Mouse (Mus musculus) thymus, postnatal 10 days (tissue): Measurements from ENCODE around the gene Rangrf.
"Not testable (repeated sequence)": the region's sequence is repeated elsewhere in the genome, so short reads cannot be mapped to it uniquely, and the experiment has no call there.

Source experiments
- DNase-seq, 2 experiments: peaks; one replicate each; pipeline ENCODE4 v3.0.0; 2021; ENCODE audit warnings: low spot score in 2 of 2

The Rangrf gene

GRCm38 (mm10) chr11:68975085-68975484 is at the start of gene Rangrf:
Gene Rangrf (minus strand): TSS chr11:68975185.
- no peak for DNase-seq

GRCm38 (mm10) chr11:69020691-69021090 is 45.7 kb upstream of the Rangrf start:
- DNase-seq: no peak

- DNase-seq: no peak
These were observed 41.8 kb upstream of the Rangrf start for GRCm38 (mm10) chr11:69016755-69017154.

GRCm38 (mm10) chr11:69015644-69016441 is 40.9 kb upstream of the Rangrf start, which contains the start of gene Ctc1:
Gene Ctc1 (plus strand): TSS chr11:69015911.
- DNase-seq: peak; percentile 86 to 87

- DNase-seq: peak; percentile 75 to 82
These were observed 37.2 kb upstream of the Rangrf start for GRCm38 (mm10) chr11:69012071-69012601.

DNA sequence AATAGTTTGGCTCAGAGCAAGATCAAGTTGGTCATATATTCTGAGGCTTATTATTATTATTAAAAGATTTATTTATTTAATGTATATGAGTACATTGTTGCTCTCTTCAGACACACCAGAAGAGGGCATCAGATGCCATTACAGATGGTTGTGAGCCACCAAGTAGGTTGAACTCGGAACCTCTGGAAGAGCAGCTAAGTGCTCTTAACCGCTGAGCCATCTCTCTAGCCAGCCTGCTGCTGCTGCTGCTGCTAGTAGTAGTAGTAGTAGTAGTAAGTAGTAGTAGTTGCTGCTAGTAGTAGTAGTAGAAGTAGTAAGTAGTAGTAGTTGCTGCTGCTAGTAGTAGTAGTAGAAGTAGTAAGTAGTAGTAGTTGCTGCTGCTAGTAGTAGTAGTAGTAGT is 36.5 kb upstream of the Rangrf start:
- not testable (repeated sequence) for DNase-seq

DNA sequence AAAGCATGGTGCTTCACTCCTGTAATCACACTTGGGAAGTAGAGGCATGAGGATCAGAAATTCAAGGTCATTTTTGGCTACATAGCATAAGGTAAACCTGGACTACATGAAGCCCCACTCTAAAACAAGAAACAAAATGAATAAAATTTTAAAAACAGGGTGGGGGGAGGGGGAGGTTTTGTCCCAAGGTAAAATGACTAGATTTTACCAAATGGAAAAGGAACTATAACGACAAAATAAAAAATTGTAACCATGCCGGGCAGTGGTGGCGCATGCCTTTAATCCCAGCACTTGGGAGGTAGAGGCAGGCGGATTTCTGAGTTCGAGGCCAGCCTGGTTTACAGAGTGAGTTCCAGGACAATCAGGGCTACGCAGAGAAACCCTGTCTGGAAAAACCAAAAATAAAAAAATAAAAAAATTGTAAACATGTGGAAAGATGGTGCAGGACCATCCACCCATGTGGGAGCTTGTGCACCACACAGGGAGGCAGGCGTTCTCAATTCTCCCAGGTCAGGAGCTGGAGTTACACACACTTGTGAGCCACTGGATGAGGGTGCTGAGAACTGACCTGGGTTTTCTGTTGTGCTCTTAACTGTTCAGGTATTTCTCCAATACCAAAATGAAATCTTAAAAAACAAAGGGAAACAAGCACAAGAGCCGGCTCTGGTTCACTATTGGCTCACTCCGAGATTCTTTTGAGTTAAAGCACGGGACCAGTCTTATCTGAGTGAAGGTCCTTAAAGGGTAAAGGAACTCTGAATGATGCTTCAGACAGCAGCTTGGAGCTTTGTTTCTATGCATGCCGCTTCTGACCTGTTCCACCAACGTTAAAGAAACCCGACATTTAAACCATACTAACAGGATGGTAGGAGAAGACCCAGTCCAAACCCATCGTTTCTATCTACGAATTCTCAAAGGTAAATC is 35.7 kb upstream of the Rangrf start:
- DNase-seq: no peak

DNA sequence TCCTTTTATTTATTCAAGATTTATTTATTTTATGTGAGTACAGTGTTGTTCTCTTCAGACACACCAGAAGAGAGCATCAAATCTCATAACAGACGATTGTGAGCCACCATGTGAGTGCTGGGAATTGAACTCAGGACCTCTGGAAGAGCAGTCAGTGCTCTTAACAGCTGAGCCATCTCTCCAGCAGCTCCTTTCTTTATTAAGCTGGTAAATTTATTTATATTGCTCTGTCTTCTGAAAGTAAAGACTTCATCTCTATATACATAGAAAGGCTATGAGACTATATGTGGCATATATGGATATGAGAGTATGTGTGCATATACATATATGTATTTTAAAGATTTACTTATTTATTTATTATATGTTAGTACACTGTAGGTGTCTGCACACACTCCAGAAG is 34.5 kb upstream of the Rangrf start:
- DNase-seq: no peak

DNA sequence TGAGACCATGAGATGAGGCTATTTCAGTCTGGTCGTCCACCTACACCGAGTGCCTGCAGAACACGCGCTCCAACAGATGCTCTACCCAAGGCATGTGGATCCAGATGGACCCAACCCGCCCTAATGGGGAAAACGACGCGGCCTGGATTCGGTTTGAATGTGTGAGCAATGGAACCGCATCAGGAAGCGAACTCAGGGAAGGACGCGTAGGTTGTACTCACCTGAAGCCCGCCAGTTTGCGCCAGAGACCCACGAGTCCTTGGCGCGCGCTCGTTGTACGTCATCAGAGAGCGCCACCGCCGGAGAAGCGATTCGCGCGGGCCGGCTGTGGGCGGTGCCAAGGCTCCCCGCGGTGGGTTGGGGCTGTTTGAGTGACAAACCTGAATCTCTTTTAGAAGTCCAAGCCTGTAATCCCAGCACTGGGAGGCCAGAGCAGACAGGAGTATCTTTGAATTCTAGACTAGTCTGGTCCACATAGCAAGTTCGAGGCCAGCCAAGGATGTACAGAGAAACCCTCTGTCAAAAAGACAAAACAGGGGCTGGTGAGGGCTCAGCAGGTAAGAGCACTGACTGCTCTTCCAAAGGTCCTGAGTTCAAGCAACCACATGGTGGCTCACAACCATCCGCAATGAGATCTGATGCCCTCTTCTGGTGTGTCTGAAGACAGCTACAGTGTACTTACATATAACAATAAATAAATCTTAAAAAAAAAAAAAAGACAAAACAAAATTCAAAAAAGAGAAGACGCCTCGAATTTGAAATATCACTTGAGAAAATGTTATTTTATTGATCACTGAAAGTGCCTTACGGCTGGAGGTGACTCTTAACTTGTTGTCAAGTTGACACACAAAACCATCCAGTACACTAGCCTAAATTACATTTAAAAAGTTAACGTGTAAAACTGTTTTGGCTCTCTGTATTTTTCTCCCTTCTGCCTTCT is 33.5 kb upstream of the Rangrf start, which contains the start of gene Pfas:
Pfas (minus strand) TSS at position 279 of the 940 bp plus-strand sequence.
- peak; percentile 89 to 93 for DNase-seq

GRCm38 (mm10) chr11:69006575-69006974 is 31.6 kb upstream of the Rangrf start:
- not testable (repeated sequence) for DNase-seq

- no peak for DNase-seq
These were observed 30.2 kb upstream of the Rangrf start for GRCm38 (mm10) chr11:69005193-69005592.

GRCm38 (mm10) chr11:69003592-69003991 is 28.6 kb upstream of the Rangrf start:
- DNase-seq: no peak

DNA sequence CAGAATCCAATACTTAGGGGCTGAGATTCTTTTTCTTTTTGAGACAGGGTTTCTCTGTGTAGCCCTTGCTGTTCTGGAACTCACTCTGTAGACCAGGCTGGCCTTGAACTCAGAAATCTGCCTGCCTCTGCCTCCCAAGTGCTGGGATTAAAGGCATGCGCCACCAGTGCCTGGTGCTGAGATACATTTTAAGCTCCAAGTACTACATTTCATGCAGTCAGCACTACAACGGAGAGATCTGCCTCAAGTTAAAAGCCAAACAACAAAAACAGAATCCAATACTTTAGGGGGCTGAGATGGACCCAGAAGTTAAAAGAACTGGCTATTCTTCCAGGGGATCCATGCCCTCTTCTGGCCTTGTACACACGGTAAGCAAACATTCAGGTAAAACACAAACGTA is 27.8 kb upstream of the Rangrf start:
- DNase-seq: not testable (repeated sequence)

DNA sequence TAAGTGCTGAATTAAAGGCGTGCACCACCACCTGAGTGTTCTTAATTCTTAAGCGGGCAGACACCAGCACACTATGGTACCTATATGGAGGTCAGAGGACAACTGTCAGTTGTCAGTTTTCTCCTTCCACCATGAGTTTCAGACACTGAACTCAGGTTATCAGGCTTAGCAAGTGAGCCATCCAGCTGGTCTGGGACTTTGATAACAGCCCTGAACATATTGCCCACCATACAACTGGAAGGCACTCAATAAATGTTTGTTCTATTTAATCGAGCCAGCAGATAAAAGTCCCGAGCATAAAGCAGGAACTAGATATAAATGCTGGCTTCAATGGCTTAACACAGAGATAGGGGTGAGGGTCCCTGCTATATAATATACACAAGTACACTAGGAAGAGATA is 22.1 kb upstream of the Rangrf start:
- no peak for DNase-seq

DNA sequence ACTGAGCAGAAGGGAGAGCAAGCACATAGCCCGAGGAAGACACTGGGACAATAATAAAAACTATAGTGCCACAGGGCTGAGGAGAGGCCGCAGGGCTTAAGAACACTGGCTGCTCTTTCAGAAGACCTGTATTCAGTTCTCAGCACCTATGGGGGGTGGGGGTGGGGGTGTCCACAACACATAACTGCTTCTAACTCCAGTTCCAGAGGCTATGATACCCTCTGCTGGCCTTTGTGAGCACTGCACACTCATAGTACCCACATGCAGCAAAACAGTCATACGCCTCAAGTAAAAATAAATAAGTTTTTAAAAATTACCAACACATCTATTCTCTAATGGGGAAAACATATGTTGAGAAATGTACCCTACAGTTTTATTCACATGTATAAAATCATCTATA is 19.4 kb upstream of the Rangrf start:
- no peak for DNase-seq

- no peak for DNase-seq
These were observed 18.1 kb upstream of the Rangrf start for GRCm38 (mm10) chr11:68993122-68993521.

- DNase-seq: no peak
These were observed 13.4 kb upstream of the Rangrf start for GRCm38 (mm10) chr11:68988341-68988740.

DNA sequence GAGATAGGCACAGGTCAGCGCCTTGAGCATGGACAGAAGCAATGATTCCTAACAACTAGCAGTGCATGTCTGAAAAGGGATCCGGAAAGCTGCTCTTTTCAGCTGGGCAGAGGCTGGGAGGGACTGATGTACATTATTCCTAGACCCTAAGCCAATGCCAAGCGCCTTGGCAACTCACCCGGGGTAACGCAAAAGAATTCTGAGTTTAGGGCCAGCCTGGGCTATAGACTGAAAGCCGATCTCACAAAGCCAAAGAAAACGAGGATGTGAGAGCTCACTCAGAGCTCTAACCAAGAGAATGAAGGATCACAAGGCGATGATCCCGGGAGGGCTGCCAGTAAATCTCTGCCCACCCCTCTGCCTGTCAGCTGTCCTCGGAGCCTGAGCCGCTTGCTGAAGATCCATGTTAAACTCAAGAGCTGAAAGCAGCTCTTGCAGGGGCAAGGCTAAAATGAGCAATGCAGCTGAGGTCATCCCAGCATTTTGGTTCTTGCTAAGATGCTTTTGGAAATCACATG is 12.4 kb upstream of the Rangrf start:
- DNase-seq: no peak

- DNase-seq: peak; percentile 60 to 80
These were observed 7.8 kb upstream of the Rangrf start for GRCm38 (mm10) chr11:68982639-68983369.

- no peak for DNase-seq
These were observed 5.9 kb upstream of the Rangrf start for GRCm38 (mm10) chr11:68980919-68981318.
